Mouse (Mus musculus): Measurements from ENCODE around the gene Ddx41. TPM values are rescaled to one million over a fixed set of nuclear protein-coding genes. Genes with fewer than 3 reads are reported as not detected.

Ddx41 gene
- 44.3 and 75.9 TPM in 2 replicates for polyA plus RNA-seq (2012; rRNA removed; ENCODE audit: low replicate concordance)

GRCm38 (mm10) chr13:55536194-55537175, at the start of gene Ddx41:
TSS of gene Ddx41 (minus strand) at chr13:55536658.

GRCm38 (mm10) chr13:55573432-55573831, 37.0 kb upstream of the Ddx41 start, which contains the start of gene Tmed9:
TSS of gene Tmed9 (plus strand) at chr13:55573732.

GRCm38 (mm10) chr13:55571027-55571751, 34.7 kb upstream of the Ddx41 start, which contains the start of gene Fam193b:
TSS of gene Fam193b (minus strand) at chr13:55571120.

GRCm38 (mm10) chr13:55529198-55529915, 7.1 kb downstream of the Ddx41 start, which contains the start of gene Dok3:
TSS of gene Dok3 (minus strand) at chr13:55529296.

GRCm38 (mm10) chr13:55513111-55513748, 23.2 kb downstream of the Ddx41 start, which contains the start of gene Pdlim7:
TSS of gene Pdlim7 (minus strand) at chr13:55513676.

GRCm38 (mm10) chr13:55487578-55488498, 48.6 kb downstream of the Ddx41 start, which contains the start of gene Dbn1:
TSS of gene Dbn1 (minus strand) at chr13:55488111.

Other genes starting within 250 kb of the Ddx41 start
- gene Prelid1, start 216.2 kb downstream of the Ddx41 start, polyA plus RNA-seq (2012; rRNA removed; ENCODE audit: low replicate concordance), result 264 and 298 TPM in 2 replicates
- gene Rab24, start 214.7 kb downstream of the Ddx41 start, polyA plus RNA-seq (2012; rRNA removed; ENCODE audit: low replicate concordance), result 66.9 and 86.0 TPM in 2 replicates
- 1.4 and 7.1 TPM in 2 replicates for gene Mxd3, start 206.8 kb downstream of the Ddx41 start, polyA plus RNA-seq (2012; rRNA removed; ENCODE audit: low replicate concordance)
- 148 and 154 TPM in 2 replicates for gene Lman2, start 173.9 kb downstream of the Ddx41 start, polyA plus RNA-seq (2012; rRNA removed; ENCODE audit: low replicate concordance)
- 3.7 and 5.4 TPM in 2 replicates for gene Rgs14, start 166.9 kb downstream of the Ddx41 start, polyA plus RNA-seq (2012; rRNA removed; ENCODE audit: low replicate concordance)
- 0.05 TPM in 1 of 2 replicates, not detected in the other for gene Slc34a1, start 138.5 kb downstream of the Ddx41 start, polyA plus RNA-seq (2012; rRNA removed; ENCODE audit: low replicate concordance)
- gene Pfn3, start 121.4 kb downstream of the Ddx41 start, polyA plus RNA-seq (2012; rRNA removed; ENCODE audit: low replicate concordance), result not detected in 2 replicates
- gene F12, start 109.9 kb downstream of the Ddx41 start, polyA plus RNA-seq (2012; rRNA removed; ENCODE audit: low replicate concordance), result 0.09 and 0.21 TPM in 2 replicates
- 63.0 and 79.9 TPM in 2 replicates for gene Grk6, start 91.6 kb downstream of the Ddx41 start, polyA plus RNA-seq (2012; rRNA removed; ENCODE audit: low replicate concordance)
- 3.6 and 11.9 TPM in 2 replicates for gene Prr7, start 72.4 kb downstream of the Ddx41 start, polyA plus RNA-seq (2012; rRNA removed; ENCODE audit: low replicate concordance)
- gene Dbn1, start 48.5 kb downstream of the Ddx41 start, polyA plus RNA-seq (2012; rRNA removed; ENCODE audit: low replicate concordance), result 49.7 and 91.1 TPM in 2 replicates
- 80.1 and 240 TPM in 2 replicates for gene Pdlim7, start 23.0 kb downstream of the Ddx41 start, polyA plus RNA-seq (2012; rRNA removed; ENCODE audit: low replicate concordance)
- gene Dok3, start 7.4 kb downstream of the Ddx41 start, polyA plus RNA-seq (2012; rRNA removed; ENCODE audit: low replicate concordance), result 7.0 and 15.3 TPM in 2 replicates
- 97.0 and 98.0 TPM in 2 replicates for gene Fam193b, start 34.5 kb upstream of the Ddx41 start, polyA plus RNA-seq (2012; rRNA removed; ENCODE audit: low replicate concordance)
- gene Tmed9, start 37.1 kb upstream of the Ddx41 start, polyA plus RNA-seq (2012; rRNA removed; ENCODE audit: low replicate concordance), result 92.6 and 134 TPM in 2 replicates
- 27.5 and 28.9 TPM in 2 replicates for gene B4galt7, start 63.2 kb upstream of the Ddx41 start, polyA plus RNA-seq (2012; rRNA removed; ENCODE audit: low replicate concordance)
- gene Caml, start 86.3 kb upstream of the Ddx41 start, polyA plus RNA-seq (2012; rRNA removed; ENCODE audit: low replicate concordance), result 22.9 and 34.9 TPM in 2 replicates
- gene Ddx46, start 98.4 kb upstream of the Ddx41 start, polyA plus RNA-seq (2012; rRNA removed; ENCODE audit: low replicate concordance), result 9.8 and 17.6 TPM in 2 replicates
- 26.4 and 44.2 TPM in 2 replicates for gene B230219D22Rik, start 156.5 kb upstream of the Ddx41 start, polyA plus RNA-seq (2012; rRNA removed; ENCODE audit: low replicate concordance)
- 54.7 and 71.2 TPM in 2 replicates for gene Txndc15, start 178.0 kb upstream of the Ddx41 start, polyA plus RNA-seq (2012; rRNA removed; ENCODE audit: low replicate concordance)
- 39.0 and 43.7 TPM in 2 replicates for gene Pcbd2, start 190.7 kb upstream of the Ddx41 start, polyA plus RNA-seq (2012; rRNA removed; ENCODE audit: low replicate concordance)
- gene Catsper3, start 247.9 kb upstream of the Ddx41 start, polyA plus RNA-seq (2012; rRNA removed; ENCODE audit: low replicate concordance), result 0.14 TPM in 1 of 2 replicates, not detected in the other